Mouse (Mus musculus) lung, adult 2 months (tissue): Measurements from ENCODE around the gene Gm21972.

Source experiments
- CTCF ChIP-seq: fragments of 200-500 bp; IDR thresholded peaks from 2 replicates; pipeline ENCODE4 v1.5.1; 2011; ENCODE audit warnings: mild to moderate bottlenecking, low read length, control low read depth; ENCODE audit not compliant: insufficient read depth
- POLR2A ChIP-seq: fragments of 200-500 bp; IDR thresholded peaks from 2 replicates; pipeline ENCODE4 v1.6.1; 2011; ENCODE audit warnings: low read depth, mild to moderate bottlenecking, control low read depth, low read length, borderline replicate concordance; ENCODE audit errors: extremely low read depth

- TF ChIP-seq POLR2A (no peak), CTCF (no peak)
These were observed 28.4 kb upstream of the Gm21972 start for GRCm38 (mm10) chr1:86105054-86105453.
